Mouse (Mus musculus) heart, postnatal 0 days (tissue): ENCODE results near the gene Phf6. TPM values are rescaled to one million over a fixed set of nuclear protein-coding genes. Genes with fewer than 3 reads are reported as not detected.
A peak's percentile ranks its signal among the peaks of the same experiment; 100 is the strongest.

Experiments used
- ATAC-seq: fragments of 200-750 bp; cut with Nextera tagmentation; 2 replicates; pipeline ENCODE4 v1.8.0; 2017; ENCODE audit warnings: low read depth, moderate number of reproducible peaks, moderate library complexity; ENCODE audit not compliant: insufficient read depth
- DNase-seq: peaks from one replicate; pipeline ENCODE4 v3.0.0-alpha.2; 2016; ENCODE audit warnings: low spot score
- H3K27ac ChIP-seq: fragments of 300-500 bp; sonication (generic); 2 replicates; pipeline ENCODE4 v1.5.1; 2014; ENCODE audit warnings: low read depth, mild to moderate bottlenecking
- H3K27me3 ChIP-seq: fragments of 300-500 bp; sonication (generic); 2 replicates; pipeline ENCODE4 v1.6.1; 2014; ENCODE audit warnings: low read length, mixed read lengths; ENCODE audit not compliant: control insufficient read depth, insufficient read depth
- H3K36me3 ChIP-seq: fragments of 300-500 bp; sonication (generic); replicated peaks from 2 replicates; pipeline ENCODE4 v1.6.1; 2014; ENCODE audit warnings: low read length, mixed read lengths; ENCODE audit not compliant: control insufficient read depth, insufficient read depth
- H3K4me1 ChIP-seq: fragments of 300-500 bp; sonication (generic); 2 replicates; pipeline ENCODE4 v1.6.1; 2014; ENCODE audit warnings: antibody characterized with exemption; ENCODE audit not compliant: control insufficient read depth, insufficient read depth
- H3K4me2 ChIP-seq: fragments of 300-500 bp; sonication (generic); 2 replicates; pipeline ENCODE4 v1.6.1; 2014; ENCODE audit warnings: low read depth, mild to moderate bottlenecking, low read length, moderate library complexity
- H3K4me3 ChIP-seq: fragments of 300-500 bp; sonication (generic); 2 replicates; pipeline ENCODE4 v1.5.1; 2014; ENCODE audit warnings: low read depth, low read length
- H3K9ac ChIP-seq: fragments of 300-500 bp; sonication (generic); replicated peaks from 2 replicates; pipeline ENCODE4 v1.6.1; 2014; ENCODE audit warnings: low read depth, low read length, mixed read lengths
- H3K9me3 ChIP-seq: fragments of 300-500 bp; sonication (generic); replicated peaks from 2 replicates; pipeline ENCODE4 v1.6.1; 2016; ENCODE audit warnings: low read length; ENCODE audit not compliant: control insufficient read depth
- CTCF ChIP-seq: IDR thresholded peaks from 2 replicates; pipeline ENCODE4 v1.5.1; 2016; ENCODE audit warnings: antibody characterized with exemption, control low read depth, low read depth
- EP300 ChIP-seq: IDR thresholded peaks from 2 replicates; pipeline ENCODE4 v1.6.1; 2016; ENCODE audit warnings: antibody characterized with exemption, low read depth
- WGBS: fragments of 180-500 bp; shearing (Covaris S2); extraction: QIAGEN DNeasy Blood & Tissue Kit; methylation state at CpG from one replicate; pipeline ENCODE4 v1.1.7; 2014; 5-methylcytosine and 5-hydroxymethylcytosine counted together
- polyA plus RNA-seq: library from polyadenylated mRNA; unstranded; fragments of >200 nt; fragmentation: Nextera tagmentation; extraction: Ambion mirVana; gene quantifications from 2 replicates; pipeline ENCODE4 v1.2.1, GENCODE M21; 2015
- total RNA-seq: library from RNA; depleted of rRNA; stranded (reverse); fragments of >200 nt; gene quantifications from 2 replicates; pipeline ENCODE4 v1.2.3, GENCODE M21; 2014; ENCODE audit warnings: low replicate concordance

Phf6 gene
- total and polyA plus RNA-seq, 2 experiments from 2014 or later: 2.1 to 5.9 TPM

DNA sequence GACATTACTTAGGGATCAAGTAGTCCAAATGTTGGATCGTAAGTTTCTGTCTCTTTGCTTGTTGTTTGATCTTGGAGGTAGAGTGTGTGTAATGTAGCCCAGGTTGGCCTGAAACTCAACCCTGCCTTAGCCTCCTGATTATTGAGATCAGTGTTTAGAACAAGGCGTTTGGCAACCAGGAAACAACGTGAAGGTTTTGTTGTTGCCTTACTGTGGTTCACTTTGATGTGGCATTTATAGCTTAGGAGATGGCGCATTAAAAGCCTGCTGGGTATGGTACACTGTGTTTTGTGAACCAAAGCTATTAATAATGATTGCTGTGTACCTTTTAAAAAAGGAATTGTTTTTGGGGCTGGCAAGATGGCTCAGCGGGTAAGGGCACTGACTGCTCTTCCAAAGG lies 18.1 kb downstream of the Phf6 start:
- no peaks in the 10 kb centered on the region for H3K36me3 ChIP-seq
- no peaks in the 10 kb centered on the region for H3K27me3 ChIP-seq
- H3K4me3 ChIP-seq: no peak overlapping the region
- TF ChIP-seq CTCF (no peak), EP300 (no peak)
- no peak overlapping the region for H3K4me2 ChIP-seq
- H3K9ac ChIP-seq: no peak overlapping the region
- H3K27ac ChIP-seq: no peak overlapping the region
- no peaks in the 10 kb centered on the region for H3K9me3 ChIP-seq
- DNase-seq: no peak
- 86% methylated on average over 5 of the region's 5 CpGs for WGBS
- no peak for ATAC-seq
- H3K4me1 ChIP-seq: no peaks in the 10 kb centered on the region

DNA sequence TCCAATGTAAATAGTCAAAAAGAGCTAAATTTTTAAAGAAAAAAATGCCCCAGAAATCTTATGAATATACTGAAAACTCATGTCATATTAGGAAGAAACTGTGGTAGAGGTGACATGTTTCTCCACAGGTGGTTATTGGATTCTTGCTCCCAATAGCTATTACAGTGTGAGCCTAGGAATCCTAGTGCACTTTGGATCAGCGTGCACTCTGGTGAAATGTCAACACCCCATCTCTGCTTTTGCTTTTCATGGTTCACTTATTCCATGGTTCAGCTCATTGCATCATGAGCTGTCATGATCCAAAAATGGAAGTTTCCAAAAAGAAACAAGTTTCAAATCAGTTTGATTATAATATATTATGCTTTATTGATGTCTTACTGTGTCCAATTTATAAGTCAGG lies 20.1 kb downstream of the Phf6 start:
- ATAC-seq: no peak
- no peak for DNase-seq
- Histone ChIP-seq H3K4me3 (no peak overlapping the region), H3K9me3 (no peaks in the 10 kb centered on the region), H3K27me3 (no peaks in the 10 kb centered on the region), H3K4me1 (no peaks in the 10 kb centered on the region), H3K9ac (no peak overlapping the region), H3K27ac (no peak overlapping the region), H3K4me2 (no peak overlapping the region), H3K36me3 (no peaks in the 10 kb centered on the region)
- TF ChIP-seq EP300 (no peak), CTCF (no peak)
- 79% methylated on average over 1 of the region's 1 CpGs for whole genome bisulfite sequencing

DNA sequence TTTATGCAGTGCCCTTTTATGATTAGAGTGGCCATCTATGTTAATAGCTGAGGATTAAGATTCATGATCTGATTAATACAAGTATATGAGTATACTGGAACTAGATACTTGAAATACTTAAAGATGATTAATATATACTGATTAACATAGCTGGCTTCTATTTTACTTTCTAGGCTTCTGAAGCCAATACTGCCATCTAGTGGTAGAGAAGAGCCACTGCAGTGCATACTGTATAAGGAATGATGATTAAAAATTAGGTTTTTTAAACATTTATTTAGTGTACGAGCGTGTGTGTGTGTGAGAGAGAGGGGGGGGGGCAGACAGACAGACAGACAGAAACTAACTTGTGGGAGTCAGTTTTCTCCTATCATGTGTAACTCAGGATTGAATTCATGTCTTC lies 22.4 kb downstream of the Phf6 start:
- Histone ChIP-seq H3K4me2 (no peak overlapping the region), H3K36me3 (no peaks in the 10 kb centered on the region), H3K9me3 (no peaks in the 10 kb centered on the region), H3K4me1 (no peaks in the 10 kb centered on the region), H3K27me3 (no peaks in the 10 kb centered on the region), H3K4me3 (no peak overlapping the region), H3K27ac (no peak overlapping the region), H3K9ac (no peak overlapping the region)
- ATAC-seq: no peak
- DNase-seq: peak; percentile 46
- peak; percentile 61 for TF ChIP-seq CTCF
- no peak for TF ChIP-seq EP300
- 41% methylated on average over 2 of the region's 2 CpGs for WGBS

DNA sequence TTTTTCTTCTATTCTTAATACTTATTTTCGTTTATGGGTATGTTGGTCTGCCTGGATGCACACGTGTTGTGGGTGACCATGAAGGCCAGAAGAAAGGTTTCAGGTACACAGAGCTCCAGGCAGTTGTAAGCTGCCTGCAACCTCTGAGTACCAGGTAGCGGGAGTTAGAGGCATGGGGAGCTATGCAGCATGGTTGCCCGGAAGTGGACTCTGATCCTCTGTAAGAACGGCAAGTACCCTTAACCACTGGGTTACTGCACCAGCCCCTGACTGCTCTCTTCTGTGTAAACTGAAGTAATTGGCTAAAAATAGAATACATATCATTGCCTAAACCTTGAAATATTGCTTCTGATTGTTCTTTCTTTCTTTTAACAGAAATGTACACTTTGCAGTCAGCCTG lies 33.4 kb downstream of the Phf6 start:
- Histone ChIP-seq H3K4me2 (no peak overlapping the region), H3K9me3 (no peaks in the 10 kb centered on the region), H3K4me3 (no peak overlapping the region), H3K9ac (no peak overlapping the region), H3K36me3 (no peaks in the 10 kb centered on the region; the same call in 1 of the 2 replicates), H3K27me3 (no peaks in the 10 kb centered on the region), H3K27ac (no peak overlapping the region), H3K4me1 (no peaks in the 10 kb centered on the region)
- no peak for ATAC-seq
- DNase-seq: no peak
- 66% methylated on average over 5 of the region's 5 CpGs for whole genome bisulfite sequencing
- no peak for TF ChIP-seq EP300
- TF ChIP-seq CTCF: no peak

DNA sequence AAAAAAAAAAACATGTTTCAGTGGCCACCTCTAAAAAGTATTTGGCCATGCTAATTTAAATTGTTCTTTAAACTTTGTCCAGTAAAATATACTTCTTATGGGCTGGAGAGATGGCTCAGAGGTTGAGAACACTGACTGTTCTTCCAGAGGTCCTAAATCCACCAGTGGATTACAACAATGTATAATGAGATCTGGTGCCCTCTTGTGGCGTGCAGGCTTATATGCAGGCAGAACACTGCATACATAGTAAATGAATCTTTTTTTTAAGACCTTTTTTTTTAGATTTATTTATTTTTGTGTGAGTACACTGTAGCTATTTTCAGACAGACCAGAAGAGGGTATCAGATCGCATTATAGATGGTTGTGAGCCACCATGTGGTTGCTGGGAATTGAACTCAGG lies 37.6 kb downstream of the Phf6 start:
- Histone ChIP-seq H3K9ac (no peak overlapping the region), H3K27me3 (no peaks in the 10 kb centered on the region), H3K36me3 (no peaks in the 10 kb centered on the region; the same call in 1 of the 2 replicates), H3K27ac (no peak overlapping the region), H3K4me1 (no peaks in the 10 kb centered on the region), H3K9me3 (no peaks in the 10 kb centered on the region), H3K4me2 (no peak overlapping the region), H3K4me3 (no peak overlapping the region)
- DNase-seq (no peak), ATAC-seq (no peak)
- TF ChIP-seq CTCF (peak; percentile 48), EP300 (no peak)
- 56% methylated on average over 2 of the region's 2 CpGs for WGBS

DNA sequence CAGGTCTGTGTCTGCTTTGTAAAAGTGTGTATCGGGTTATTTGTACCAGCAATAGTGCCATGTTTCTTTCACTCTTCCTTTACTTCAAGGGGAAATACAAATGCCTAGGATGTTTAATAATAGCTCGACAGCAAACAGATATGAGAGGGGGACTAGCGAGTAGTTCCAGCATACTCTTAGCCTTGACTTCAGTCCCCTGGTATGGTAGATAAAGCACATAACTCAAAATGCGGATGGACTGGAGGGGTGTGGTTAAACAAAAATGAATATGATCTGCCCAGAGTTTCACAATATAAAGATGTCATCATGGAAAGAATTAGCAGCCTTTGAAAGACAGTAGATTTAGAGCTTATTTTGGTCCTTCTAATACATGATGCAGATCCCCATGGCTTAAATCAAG lies 44.9 kb downstream of the Phf6 start:
- H3K4me2 ChIP-seq: no peak overlapping the region
- H3K27me3 ChIP-seq: no peaks in the 10 kb centered on the region
- 41% methylated on average over 4 of the region's 4 CpGs for WGBS
- no peak for TF ChIP-seq EP300
- TF ChIP-seq CTCF: no peak
- DNase-seq (peak; percentile 43), ATAC-seq (no peak)
- H3K4me3 ChIP-seq: no peak overlapping the region
- H3K27ac ChIP-seq: peak overlapping the region; percentile 52
- H3K4me1 ChIP-seq: no peaks in the 10 kb centered on the region
- no peak overlapping the region for H3K9ac ChIP-seq
- no peaks in the 10 kb centered on the region for H3K9me3 ChIP-seq
- H3K36me3 ChIP-seq: no peaks in the 10 kb centered on the region
